Mouse (Mus musculus) MEL (cell line): ENCODE data around the gene Gstp1.

Source experiments
- CHD1 ChIP-seq: IDR thresholded peaks from 2 replicates; pipeline ENCODE4 v1.6.1; 2012; ENCODE audit warnings: low read depth, mild to moderate bottlenecking, inconsistent platforms, low read length, improper control_type of control experiment
- CTCF ChIP-seq, 3 experiments: IDR thresholded peaks in 2 of 3; conservative IDR thresholded peaks in 1 of 3; 2 replicates each; pipeline ENCODE4 v1.5.1; 2011 to 2012; ENCODE audit warnings: low read length in 3 of 3, low read depth in 2 of 3, mild to moderate bottlenecking in 2 of 3, improper control_type of control experiment in 1 of 3, inconsistent platforms in 1 of 3, mixed read lengths in 1 of 3, moderate library complexity in 1 of 3; ENCODE audit not compliant: control insufficient read depth in 1 of 3, insufficient read depth in 1 of 3, poor library complexity in 1 of 3, severe bottlenecking in 1 of 3
- MAFK ChIP-seq: IDR thresholded peaks from 2 replicates; pipeline ENCODE4 v1.6.1; 2011; ENCODE audit warnings: low read depth, mild to moderate bottlenecking, low read length, improper control_type of control experiment, borderline replicate concordance
- POLR2A ChIP-seq, 2 experiments: IDR thresholded peaks; 2 replicates each; pipeline ENCODE4 v1.6.1; 2011 to 2012; ENCODE audit warnings: low read length in 2 of 2, mild to moderate bottlenecking in 2 of 2, control low read depth in 1 of 2, improper control_type of control experiment in 1 of 2, low read depth in 1 of 2, moderate library complexity in 1 of 2; ENCODE audit not compliant: control insufficient read depth in 1 of 2, insufficient read depth in 1 of 2, poor library complexity in 1 of 2
- RAD21 ChIP-seq: IDR thresholded peaks from 2 replicates; pipeline ENCODE4 v1.6.1; 2011; ENCODE audit warnings: mild to moderate bottlenecking, low read depth, low read length, improper control_type of control experiment
- TCF12 ChIP-seq: IDR thresholded peaks from 2 replicates; pipeline ENCODE4 v1.6.1; 2014; ENCODE audit warnings: low read depth, mild to moderate bottlenecking, inconsistent platforms, low read length, improper control_type of control experiment, moderate library complexity
- USF1 ChIP-seq: IDR thresholded peaks from 2 replicates; pipeline ENCODE4 v1.6.1; 2014; ENCODE audit warnings: low read depth, mild to moderate bottlenecking, inconsistent platforms, low read length, improper control_type of control experiment, moderate library complexity
- ZMIZ1 ChIP-seq: IDR thresholded peaks from 2 replicates; pipeline ENCODE4 v1.6.1; 2012; ENCODE audit warnings: low read depth, mild to moderate bottlenecking, inconsistent platforms, low read length, improper control_type of control experiment, moderate library complexity
- ZNF384 ChIP-seq: IDR thresholded peaks from 2 replicates; pipeline ENCODE4 v1.6.1; 2012; ENCODE audit warnings: low read depth, mild to moderate bottlenecking, inconsistent platforms, low read length, improper control_type of control experiment

GRCm38 (mm10) chr19:3996106-3996505 lies 41.7 kb downstream of the Gstp1 start:
- TF ChIP-seq TCF12 (no peak), CHD1 (no peak), POLR2A (IDR thresholded peaks at IDR 0.05; ENCODE audit: control insufficient read depth in 1 of 2, insufficient read depth in 1 of 2, low read depth in 1 of 2, low read length in 2 of 2, poor library complexity in 1 of 2) (no peak), RAD21 (no peak), ZNF384 (no peak), MAFK (no peak), USF1 (no peak), CTCF (IDR thresholded peaks at IDR 0.05 in 2 of 3, conservative IDR thresholded peaks at IDR 0.05 in 1 of 3; ENCODE audit: control insufficient read depth in 1 of 3, insufficient read depth in 1 of 3, low read depth in 2 of 3, low read length in 3 of 3, poor library complexity in 1 of 3, severe bottlenecking in 1 of 3) (no peak), ZMIZ1 (no peak)
